Mouse (Mus musculus) kidney, embryonic 16.5 days (tissue): Measurements from ENCODE around the gene Xkr7. TPM values are rescaled to one million over a fixed set of nuclear protein-coding genes. Genes with fewer than 3 reads are reported as not detected.

ENCODE experiments used
- ATAC-seq: fragments of 200-750 bp; cut with Nextera tagmentation; 2 replicates; pipeline ENCODE4 v1.8.0; 2017; ENCODE audit warnings: moderate TSS enrichment; ENCODE audit not compliant: low FRiP score, low TSS enrichment
- H3K27ac ChIP-seq: fragments of 300-500 bp; sonication (generic); 2 replicates; pipeline ENCODE4 v1.5.1; 2014; ENCODE audit warnings: low read length
- H3K27me3 ChIP-seq: fragments of 300-500 bp; sonication (generic); 2 replicates; pipeline ENCODE4 v1.6.1; 2014; ENCODE audit warnings: low read length, control low read depth, mixed read lengths; ENCODE audit not compliant: insufficient read depth
- H3K36me3 ChIP-seq: fragments of 300-500 bp; sonication (generic); 2 replicates; pipeline ENCODE4 v1.6.1; 2014; ENCODE audit warnings: low read length, control low read depth, mixed read lengths; ENCODE audit not compliant: insufficient read depth
- H3K4me1 ChIP-seq: fragments of 300-500 bp; sonication (generic); 2 replicates; pipeline ENCODE4 v1.6.1; 2014; ENCODE audit warnings: low read length, control low read depth, mixed read lengths; ENCODE audit not compliant: insufficient read depth
- H3K4me2 ChIP-seq: fragments of 300-500 bp; sonication (generic); replicated peaks from 2 replicates; pipeline ENCODE4 v1.6.1; 2014; ENCODE audit warnings: low read depth, low read length
- H3K4me3 ChIP-seq: fragments of 300-500 bp; sonication (generic); 2 replicates; pipeline ENCODE4 v1.5.1; 2014; ENCODE audit warnings: mild to moderate bottlenecking, low read length
- H3K9ac ChIP-seq: fragments of 300-500 bp; sonication (generic); replicated peaks from 2 replicates; pipeline ENCODE4 v1.6.1; 2014; ENCODE audit warnings: low read length
- H3K9me3 ChIP-seq: fragments of 300-500 bp; sonication (generic); 2 replicates; pipeline ENCODE4 v1.6.1; 2016; ENCODE audit warnings: low read length, control low read depth
- WGBS: fragments of 180-500 bp; shearing (Covaris S2); extraction: QIAGEN DNeasy Blood & Tissue Kit; methylation state at CpG from one replicate; pipeline ENCODE4 v1.1.7; 2014; 5-methylcytosine and 5-hydroxymethylcytosine counted together
- polyA plus RNA-seq: library from polyadenylated mRNA; unstranded; fragments of >200 nt; fragmentation: Nextera tagmentation; extraction: Ambion mirVana; gene quantifications from 2 replicates; pipeline ENCODE4 v1.2.1, GENCODE M21; 2015

Gene Xkr7
- polyA plus RNA-seq, 1 experiment from 2014 or later = not detected

DNA sequence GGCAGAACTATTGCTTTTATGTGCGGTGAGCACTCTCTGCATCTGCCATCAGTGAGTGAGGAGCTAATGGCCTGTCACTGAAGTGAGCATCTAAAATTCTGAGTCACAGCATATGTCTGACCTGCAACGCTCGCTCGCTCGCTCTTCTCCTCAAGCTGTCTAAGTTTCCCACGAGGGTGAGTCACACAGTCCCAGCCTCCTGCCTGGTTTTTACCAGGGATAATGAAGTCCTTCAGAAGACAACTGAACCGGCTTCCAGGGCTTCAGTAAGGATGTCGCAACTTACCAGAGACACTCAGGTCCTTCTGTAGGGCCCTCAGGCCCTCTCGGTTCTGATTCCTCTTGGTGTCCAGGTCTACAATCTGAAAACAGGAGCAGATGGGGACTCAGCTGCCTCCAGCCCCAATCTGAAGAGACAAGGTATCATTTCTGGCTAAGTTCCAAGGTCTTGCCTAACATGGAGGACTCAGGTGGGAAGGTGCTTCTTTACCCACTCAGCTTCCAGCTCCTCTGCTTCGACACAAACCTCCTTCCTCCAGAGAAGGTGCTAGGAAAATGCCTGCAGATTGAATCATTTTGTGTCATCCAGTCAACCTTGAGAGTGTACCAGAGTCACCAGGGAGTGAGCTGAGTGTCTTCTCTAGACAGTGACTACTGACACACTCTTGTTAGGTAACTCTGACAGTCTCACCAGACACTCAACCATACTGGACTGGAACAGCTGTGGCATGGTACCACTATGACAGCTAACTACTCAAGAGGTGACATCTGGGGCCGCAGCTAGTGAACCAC lies 17.7 kb upstream of the Xkr7 start:
- Histone ChIP-seq H3K4me3 (peak overlapping the region; percentile 96), H3K9ac (peak overlapping the region; percentile 83), H3K36me3 (peaks cover 38% of the 10 kb centered on the region), H3K27ac (no peak overlapping the region), H3K4me2 (peak overlapping the region; percentile 94), H3K9me3 (no peaks in the 10 kb centered on the region), H3K4me1 (peaks cover 11% of the 10 kb centered on the region), H3K27me3 (no peaks in the 10 kb centered on the region)
- 88% methylated on average over 11 of the region's 11 CpGs for WGBS
- ATAC-seq = no peak

DNA sequence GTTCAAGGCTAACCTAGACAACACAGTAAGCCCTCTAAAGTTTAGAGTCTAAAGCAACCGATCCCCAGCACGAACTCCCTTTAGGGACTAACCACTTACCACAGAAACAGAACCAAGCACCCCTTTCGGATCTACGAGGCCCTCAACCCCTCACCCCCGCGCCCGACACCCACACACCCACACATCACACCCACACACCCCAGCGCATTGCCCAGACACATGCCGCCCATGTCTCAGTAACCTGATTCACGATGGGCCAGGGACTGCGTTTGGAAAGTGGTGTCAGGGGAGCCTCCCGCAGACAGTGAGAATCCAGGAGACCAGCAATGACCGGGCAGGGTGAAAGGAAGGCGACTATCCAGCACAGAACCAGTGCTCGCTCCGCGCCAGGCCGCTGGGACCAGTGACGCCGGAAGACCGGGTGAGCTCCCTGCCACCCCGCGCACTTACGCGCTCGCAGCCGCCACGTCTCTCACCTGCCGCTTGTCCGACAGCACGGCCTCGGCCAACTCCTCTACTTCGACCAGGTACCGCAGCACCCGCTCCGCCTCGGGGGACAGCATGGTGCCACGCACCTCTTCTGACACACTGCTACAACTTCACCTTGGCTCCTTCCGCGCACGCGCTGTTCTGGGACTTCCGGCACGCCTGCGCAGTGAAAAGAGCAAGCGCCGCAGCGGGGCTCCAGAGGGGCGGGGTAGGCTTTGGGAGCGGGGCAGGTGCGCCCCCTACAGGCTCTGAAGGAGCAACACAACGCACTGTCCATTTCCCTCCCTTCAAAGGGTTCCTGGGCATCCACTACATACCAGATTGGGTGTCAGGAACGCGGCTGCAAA lies 16.7 kb upstream of the Xkr7 start, which contains the start of gene Pdrg1:
Pdrg1 (minus strand) TSS at position 670 of the 836 bp plus-strand sequence.
- Histone ChIP-seq H3K36me3 (peaks cover 30% of the 10 kb centered on the region), H3K4me3 (peak within 1 kb of the TSS; percentile 96), H3K27ac (no peak within 1 kb of the TSS), H3K4me2 (peak within 1 kb of the TSS; percentile 94), H3K27me3 (no peaks in the 10 kb centered on the region), H3K4me1 (peaks cover 11% of the 10 kb centered on the region), H3K9ac (peak within 1 kb of the TSS; percentile 83), H3K9me3 (no peaks in the 10 kb centered on the region)
- ATAC-seq = peak; percentile 96
- under 1% methylated on average over 54 of the region's 54 CpGs for WGBS

DNA sequence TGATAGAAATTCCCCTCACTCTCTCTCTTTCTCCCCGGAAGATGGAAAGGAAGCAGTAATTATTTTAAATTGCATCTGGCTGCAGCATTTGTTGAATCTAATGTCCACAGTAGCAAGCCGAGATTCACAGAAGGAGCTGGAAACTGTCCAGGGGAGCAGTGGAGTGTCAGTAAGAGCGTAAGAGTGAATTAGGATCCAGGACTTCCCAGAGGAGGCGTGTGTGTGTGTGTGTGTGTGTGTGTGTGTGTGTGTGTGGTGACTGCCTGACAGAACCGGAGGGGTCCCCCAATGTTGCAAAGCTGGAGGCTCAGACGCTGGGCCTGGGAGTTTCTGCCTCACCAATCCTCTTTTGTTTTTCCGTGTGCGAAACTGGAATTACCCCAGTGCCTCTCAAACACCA lies 15.8 kb upstream of the Xkr7 start:
- Histone ChIP-seq H3K27me3 (no peaks in the 10 kb centered on the region), H3K27ac (no peak overlapping the region), H3K9me3 (no peaks in the 10 kb centered on the region), H3K4me2 (peak overlapping the region; percentile 36), H3K4me1 (peaks cover 11% of the 10 kb centered on the region), H3K4me3 (peak overlapping the region; percentile 96; the same call in 1 of the 2 replicates), H3K36me3 (peaks cover 24% of the 10 kb centered on the region), H3K9ac (no peak overlapping the region; the same call in 1 of the 2 replicates)
- no peak for ATAC-seq
- WGBS = 30% methylated on average over 8 of the region's 8 CpGs

DNA sequence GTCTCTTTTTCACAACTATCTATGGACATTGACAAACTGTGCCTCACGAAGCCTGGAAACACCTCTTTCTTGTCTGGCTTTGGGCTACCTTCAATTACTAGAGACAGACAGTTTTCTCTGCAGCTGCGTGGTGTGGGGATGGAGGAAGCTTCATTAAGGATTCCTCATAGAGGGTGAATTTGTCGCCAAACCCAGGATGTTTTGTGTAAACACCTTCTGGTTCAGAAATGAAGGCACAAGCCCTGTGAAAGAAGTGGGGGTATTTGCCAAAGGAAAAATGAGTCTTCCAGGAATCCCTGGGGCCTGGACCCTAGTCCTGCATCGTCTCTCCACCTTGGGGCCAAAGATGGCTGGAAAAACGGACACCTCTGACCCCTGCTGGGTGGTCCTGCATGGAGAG lies 14.9 kb upstream of the Xkr7 start:
- Histone ChIP-seq H3K27me3 (no peaks in the 10 kb centered on the region), H3K4me2 (no peak overlapping the region), H3K9me3 (no peaks in the 10 kb centered on the region), H3K4me3 (no peak overlapping the region), H3K36me3 (peaks cover 17% of the 10 kb centered on the region), H3K9ac (no peak overlapping the region), H3K4me1 (peaks cover 11% of the 10 kb centered on the region), H3K27ac (no peak overlapping the region)
- WGBS = 43% methylated on average over 5 of the region's 5 CpGs
- ATAC-seq = no peak

DNA sequence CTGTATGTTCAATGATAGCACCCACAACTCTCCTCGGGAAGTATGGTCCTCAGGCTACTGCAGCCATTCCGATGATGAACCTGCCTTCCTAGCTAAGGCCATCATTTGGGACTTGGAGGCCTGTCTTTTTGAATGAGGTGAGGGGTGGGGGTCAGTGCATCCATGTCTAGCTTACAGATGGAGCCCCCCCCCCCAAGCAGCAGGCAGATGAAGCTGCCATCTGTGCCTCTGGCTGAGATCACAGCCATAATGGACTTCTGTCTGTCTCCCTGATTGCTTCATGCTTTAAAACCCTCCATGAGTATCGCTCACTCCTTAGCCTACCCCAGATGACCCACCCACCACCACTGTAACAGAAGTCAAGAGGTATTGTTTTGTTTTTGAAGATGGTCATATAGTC lies 12.3 kb upstream of the Xkr7 start:
- H3K27me3 ChIP-seq = no peaks in the 10 kb centered on the region

GRCm38 (mm10) chr2:153021163-153021562 lies 10.5 kb upstream of the Xkr7 start:
- Histone ChIP-seq H3K4me3 (no peak overlapping the region), H3K9ac (no peak overlapping the region), H3K4me1 (no peaks in the 10 kb centered on the region), H3K9me3 (no peaks in the 10 kb centered on the region), H3K27me3 (no peaks in the 10 kb centered on the region), H3K27ac (no peak overlapping the region), H3K36me3 (no peaks in the 10 kb centered on the region), H3K4me2 (no peak overlapping the region)
- 77% methylated on average over 3 of the region's 3 CpGs for WGBS
- ATAC-seq = no peak

More for the DNA sequence above, 12.3 kb upstream of the Xkr7 start:
- Histone ChIP-seq H3K4me1 (peaks cover 5% of the 10 kb centered on the region), H3K36me3 (no peaks in the 10 kb centered on the region), H3K27ac (no peak overlapping the region), H3K4me2 (no peak overlapping the region), H3K9ac (no peak overlapping the region), H3K9me3 (no peaks in the 10 kb centered on the region), H3K4me3 (no peak overlapping the region)
- no peak for ATAC-seq
- WGBS = 88% methylated on average over 3 of the region's 3 CpGs

- WGBS = 50% methylated on average over 4 of the region's 4 CpGs
- no peaks in the 10 kb centered on the region for H3K36me3 ChIP-seq
- no peak overlapping the region for H3K4me2 ChIP-seq
- H3K27ac ChIP-seq = no peak overlapping the region
- no peak overlapping the region for H3K9ac ChIP-seq
- H3K9me3 ChIP-seq = no peaks in the 10 kb centered on the region
- peaks cover 6% of the 10 kb centered on the region; the same call in 1 of the 2 replicates for H3K27me3 ChIP-seq
- ATAC-seq = no peak
- H3K4me1 ChIP-seq = no peaks in the 10 kb centered on the region
- H3K4me3 ChIP-seq = no peak overlapping the region
Measured at GRCm38 (mm10) chr2:153022855-153023254, 8.8 kb upstream of the Xkr7 start.

DNA sequence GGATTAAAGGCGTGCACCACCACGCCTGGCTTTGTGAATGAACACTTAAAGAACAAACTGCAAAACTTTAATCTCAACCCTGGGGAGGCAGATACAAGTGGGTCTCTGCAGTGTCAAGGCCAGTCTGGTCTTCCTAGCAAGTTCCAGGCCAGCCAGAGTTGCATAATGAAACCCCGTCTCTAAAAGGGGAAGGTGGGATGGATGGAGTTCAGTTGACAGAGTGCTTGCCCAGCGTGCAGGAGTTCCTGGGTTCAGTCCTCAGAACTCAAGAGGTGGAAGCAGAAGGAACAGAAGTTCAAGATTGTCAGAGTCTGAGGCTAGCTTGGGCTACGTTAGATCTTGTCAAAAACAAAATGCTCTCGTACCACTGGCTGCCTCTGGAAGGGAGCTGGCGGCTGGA lies 5.6 kb upstream of the Xkr7 start:
- Histone ChIP-seq H3K9me3 (no peaks in the 10 kb centered on the region), H3K4me1 (no peaks in the 10 kb centered on the region), H3K36me3 (no peaks in the 10 kb centered on the region), H3K4me3 (no peak overlapping the region), H3K4me2 (no peak overlapping the region), H3K27ac (no peak overlapping the region), H3K27me3 (peaks cover 18% of the 10 kb centered on the region), H3K9ac (no peak overlapping the region)
- WGBS = 81% methylated on average over 7 of the region's 7 CpGs
- no peak for ATAC-seq

- no peaks in the 10 kb centered on the region for H3K36me3 ChIP-seq
- 45% methylated on average over 4 of the region's 4 CpGs for WGBS
- no peak overlapping the region for H3K4me3 ChIP-seq
- no peak overlapping the region for H3K27ac ChIP-seq
- H3K4me1 ChIP-seq = peaks cover 9% of the 10 kb centered on the region
- no peak overlapping the region for H3K4me2 ChIP-seq
- peaks cover 31% of the 10 kb centered on the region for H3K27me3 ChIP-seq
- no peaks in the 10 kb centered on the region for H3K9me3 ChIP-seq
- H3K9ac ChIP-seq = no peak overlapping the region
- ATAC-seq = no peak
Measured at GRCm38 (mm10) chr2:153027501-153027900, 4.2 kb upstream of the Xkr7 start.

GRCm38 (mm10) chr2:153030422-153030821 lies 1.2 kb upstream of the Xkr7 start:
- WGBS = 18% methylated on average over 4 of the region's 4 CpGs
- Histone ChIP-seq H3K27me3 (peaks cover 44% of the 10 kb centered on the region), H3K4me2 (no peak overlapping the region), H3K4me3 (no peak overlapping the region), H3K4me1 (peaks cover 10% of the 10 kb centered on the region), H3K27ac (no peak overlapping the region), H3K9ac (no peak overlapping the region), H3K36me3 (no peaks in the 10 kb centered on the region), H3K9me3 (no peaks in the 10 kb centered on the region)
- ATAC-seq = no peak
